Mouse (Mus musculus) cortical plate, adult 2 months (tissue): ENCODE results near the gene Rrn3. TPM values are rescaled to one million over a fixed set of nuclear protein-coding genes. Genes with fewer than 3 reads are reported as not detected.
"Not testable (repeated sequence)": the region's sequence is repeated elsewhere in the genome, so short reads cannot be mapped to it uniquely, and the experiment has no call there.

Source experiments
- H3K27ac ChIP-seq: fragments of 200-500 bp; 2 replicates; pipeline ENCODE4 v1.5.1; 2012; ENCODE audit warnings: low read length, control low read depth, inconsistent platforms; ENCODE audit not compliant: insufficient read depth
- H3K4me1 ChIP-seq: fragments of 200-500 bp; 2 replicates; pipeline ENCODE4 v1.6.1; 2011; ENCODE audit warnings: low read length; ENCODE audit not compliant: control insufficient read depth, insufficient read depth
- H3K4me3 ChIP-seq: fragments of 200-500 bp; 2 replicates; pipeline ENCODE4 v1.5.1; 2011; ENCODE audit warnings: mild to moderate bottlenecking, low read length, control low read depth; ENCODE audit not compliant: insufficient read depth
- CTCF ChIP-seq: fragments of 200-500 bp; IDR thresholded peaks from 2 replicates; pipeline ENCODE4 v1.5.1; 2011; ENCODE audit warnings: mild to moderate bottlenecking, control low read depth, low read length; ENCODE audit not compliant: insufficient read depth; ENCODE audit errors: extremely low read depth
- POLR2A ChIP-seq: fragments of 200-500 bp; IDR thresholded peaks from 2 replicates; pipeline ENCODE4 v1.6.1; 2011; ENCODE audit warnings: mild to moderate bottlenecking, low read length, control low read depth; ENCODE audit not compliant: insufficient read depth; ENCODE audit errors: extremely low read depth
- polyA plus RNA-seq: library from polyadenylated mRNA; depleted of rRNA; stranded (reverse); fragments of >200 nt; gene quantifications from 2 replicates; pipeline ENCODE4 v1.2.3, GENCODE M21; 2012

The Rrn3 gene
- polyA plus RNA-seq, 1 experiment = 30.3 TPM

DNA sequence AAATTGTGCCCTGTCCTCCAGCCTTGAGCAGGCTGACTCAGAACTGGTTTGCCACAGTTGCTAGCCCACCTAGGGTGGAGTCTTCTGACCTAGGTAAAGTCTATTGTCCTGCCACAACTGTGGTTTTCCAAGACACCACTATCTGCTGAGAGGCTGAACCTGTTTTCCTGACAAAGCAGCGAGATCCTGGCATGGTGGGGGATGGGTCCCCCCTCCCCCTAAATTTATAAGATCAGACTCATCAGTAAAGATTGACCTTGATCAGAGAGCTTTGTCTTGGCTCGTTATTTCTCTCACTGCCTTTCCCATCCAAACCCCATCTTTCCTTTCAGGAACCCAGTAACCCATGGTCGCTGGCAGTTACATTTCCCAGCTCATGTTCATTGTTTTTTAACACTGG, 30.5 kb upstream of the Rrn3 start:
- TF ChIP-seq POLR2A = no peak
- no peak for TF ChIP-seq CTCF
- Histone ChIP-seq H3K4me1 (no peaks in the 10 kb centered on the region), H3K27ac (no peak overlapping the region), H3K4me3 (no peak overlapping the region)

- Histone ChIP-seq H3K27ac (no peak overlapping the region), H3K4me1 (no peaks in the 10 kb centered on the region), H3K4me3 (no peak overlapping the region)
- TF ChIP-seq CTCF (no peak), POLR2A (no peak)
Observed at GRCm38 (mm10) chr16:13750626-13751025, 29.9 kb upstream of the Rrn3 start.

GRCm38 (mm10) chr16:13753986-13754385, 26.5 kb upstream of the Rrn3 start:
- peak overlapping the region; percentile 48; the same call in 1 of the 2 replicates for H3K4me3 ChIP-seq
- H3K27ac ChIP-seq = no peak overlapping the region
- TF ChIP-seq CTCF (no peak), POLR2A (no peak)
- no peaks in the 10 kb centered on the region for H3K4me1 ChIP-seq

- H3K27ac ChIP-seq = no peak overlapping the region
- TF ChIP-seq POLR2A (peak; percentile 54; the same call in 1 of the 2 replicates), CTCF (no peak)
- peak overlapping the region; percentile 48 for H3K4me3 ChIP-seq
Observed at GRCm38 (mm10) chr16:13754400-13755190, 25.9 kb upstream of the Rrn3 start.

DNA sequence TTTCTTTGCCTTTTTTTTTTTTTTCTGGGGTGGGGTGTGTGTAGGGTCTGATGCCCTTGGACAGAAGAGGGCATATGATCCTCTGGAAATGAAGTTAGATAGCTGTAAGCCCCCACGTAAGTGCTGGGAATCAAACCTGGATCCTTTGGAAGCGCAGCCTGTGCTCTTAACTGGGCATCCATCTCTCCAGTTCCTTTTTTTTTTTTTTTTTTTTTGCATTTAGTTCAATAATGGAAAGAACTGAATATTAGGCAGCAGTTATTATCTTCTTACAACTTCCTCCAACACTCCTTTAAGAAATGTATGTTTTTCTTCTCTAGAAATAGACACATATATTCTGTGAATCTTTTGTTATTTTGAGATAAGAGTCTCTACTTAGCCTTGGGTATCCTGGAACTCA, 22.7 kb upstream of the Rrn3 start:
- no peak overlapping the region for H3K27ac ChIP-seq
- H3K4me3 ChIP-seq = no peak overlapping the region
- TF ChIP-seq CTCF (no peak), POLR2A (no peak)
- H3K4me1 ChIP-seq = no peaks in the 10 kb centered on the region

More at GRCm38 (mm10) chr16:13754400-13755190, 25.9 kb upstream of the Rrn3 start:
- no peaks in the 10 kb centered on the region for H3K4me1 ChIP-seq

GRCm38 (mm10) chr16:13762807-13763206, 17.7 kb upstream of the Rrn3 start:
- not testable (repeated sequence) for H3K27ac ChIP-seq, H3K4me1 ChIP-seq, H3K4me3 ChIP-seq

DNA sequence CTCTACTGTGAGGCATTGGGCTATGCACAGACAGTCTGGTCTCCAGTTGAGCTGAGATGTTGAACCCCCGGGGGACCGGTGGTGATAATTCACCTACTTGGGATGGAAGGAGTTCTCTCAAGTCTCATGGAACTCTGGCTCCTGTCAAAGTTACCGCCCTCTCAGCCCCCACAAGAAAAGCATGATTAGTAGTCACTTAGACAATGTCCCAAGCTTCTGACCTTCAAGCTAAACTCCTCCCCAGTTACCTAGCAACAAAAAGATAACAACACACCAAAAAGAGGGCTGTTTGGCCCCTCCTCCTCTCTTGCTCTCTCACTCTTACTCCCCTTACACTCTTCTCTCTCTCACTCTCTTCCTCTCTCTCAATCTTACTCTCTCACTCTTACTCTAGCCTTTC, 16.0 kb upstream of the Rrn3 start:
- no peak overlapping the region for H3K27ac ChIP-seq
- no peak for TF ChIP-seq CTCF
- TF ChIP-seq POLR2A = no peak
- no peaks in the 10 kb centered on the region for H3K4me1 ChIP-seq
- no peak overlapping the region for H3K4me3 ChIP-seq

- no peak for TF ChIP-seq POLR2A
- Histone ChIP-seq H3K4me3 (no peak overlapping the region), H3K4me1 (no peaks in the 10 kb centered on the region), H3K27ac (no peak overlapping the region)
Observed at GRCm38 (mm10) chr16:13766367-13766766, 14.1 kb upstream of the Rrn3 start.

DNA sequence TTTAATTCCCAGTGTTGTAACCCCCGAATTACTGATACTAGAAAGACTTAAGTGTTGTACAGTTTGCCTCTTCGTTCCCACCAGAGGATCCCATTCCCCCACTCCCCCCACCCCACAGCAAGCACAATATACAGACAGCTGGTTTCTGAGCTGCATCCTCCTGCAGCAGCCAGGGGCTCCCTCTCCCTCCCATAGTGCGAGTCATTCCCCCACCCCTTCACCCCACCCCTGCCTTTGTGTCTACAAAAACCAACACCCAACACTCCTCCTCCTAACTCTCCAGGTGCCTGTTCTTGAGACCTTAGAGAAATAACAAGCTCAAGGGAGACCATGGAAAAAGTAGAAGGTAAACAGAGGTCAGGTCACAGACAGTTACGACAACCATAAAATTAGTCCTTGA, 8.9 kb upstream of the Rrn3 start:
- H3K4me3 ChIP-seq, H3K27ac ChIP-seq, H3K4me1 ChIP-seq: not testable (repeated sequence)

- not testable (repeated sequence) for H3K4me3 ChIP-seq, H3K4me1 ChIP-seq, H3K27ac ChIP-seq
Observed at GRCm38 (mm10) chr16:13772051-13772450, 8.5 kb upstream of the Rrn3 start.

DNA sequence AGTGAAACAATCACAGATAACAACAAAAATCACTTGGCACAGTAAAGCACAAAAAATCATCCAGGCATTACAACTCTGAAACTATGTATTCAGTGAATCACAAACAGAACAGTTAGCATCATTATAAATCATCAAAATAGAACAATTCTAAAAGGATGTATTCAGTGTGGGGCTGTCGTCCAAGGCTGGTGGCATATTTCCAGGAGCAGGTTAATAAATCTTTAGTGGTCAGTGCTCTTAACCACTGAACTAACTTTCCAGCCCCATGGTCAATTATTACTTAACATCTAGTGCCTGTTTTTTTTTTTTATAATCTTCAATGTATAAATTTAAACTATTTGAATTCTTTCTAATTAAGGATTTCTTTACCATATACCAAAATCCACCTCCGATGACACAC, 6.5 kb upstream of the Rrn3 start:
- H3K4me1 ChIP-seq, H3K27ac ChIP-seq, H3K4me3 ChIP-seq: not testable (repeated sequence)

DNA sequence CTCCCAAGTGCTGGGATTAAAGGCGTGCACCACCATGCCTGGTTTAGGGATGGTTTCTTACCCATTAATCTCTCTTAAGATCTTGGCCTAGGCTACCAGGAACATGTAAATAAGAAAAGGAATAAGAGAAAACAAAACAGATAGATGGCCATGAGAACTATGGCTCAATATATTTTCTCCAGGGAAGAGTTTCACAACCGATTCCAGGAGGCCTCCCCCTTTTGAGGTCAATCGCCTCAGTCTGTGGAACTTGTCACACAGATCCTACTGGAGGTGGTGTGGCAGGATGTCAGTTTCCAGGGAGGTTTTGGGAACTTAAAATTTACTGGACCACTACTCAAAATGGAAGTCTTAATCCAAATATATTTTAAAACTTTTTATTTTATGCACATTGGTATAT, 5.9 kb upstream of the Rrn3 start:
- H3K4me3 ChIP-seq, H3K4me1 ChIP-seq, H3K27ac ChIP-seq: not testable (repeated sequence)
